Mouse (Mus musculus) testis, adult 10 weeks (tissue): ENCODE measurements around the gene Speer4f1. TPM values are rescaled to one million over a fixed set of nuclear protein-coding genes. Genes with fewer than 3 reads are reported as not detected.

Experiments used
- polyA plus RNA-seq: library from polyadenylated mRNA; stranded (reverse); fragments of 350-450 nt; fragmentation: Illumina TruSeq; extraction: RNeasy Lipid Tissue Mini Kit (QIAGEN cat#74804); gene quantifications from one replicate; pipeline ENCODE4 v1.2.3, GENCODE M21; 2014; ENCODE audit warnings: low read depth, low replicate concordance

Speer4f1 gene
- polyA plus RNA-seq: 13.7 TPM

GRCm38 (mm10) chr5:17475798-17476197 lies at the start of gene Speer4f1:
TSS of gene Speer4f1 (plus strand) at chr5:17476098.

Other genes with a start within 250 kb of the Speer4f1 start
- gene Speer4f2, start 102.9 kb upstream of the Speer4f1 start, polyA plus RNA-seq: 16.5 TPM
- 20.4 TPM for gene Sema3c, start 98.2 kb downstream of the Speer4f1 start, polyA plus RNA-seq